Mouse (Mus musculus) kidney, postnatal 4 days (tissue): ENCODE data around the gene Slc25a5.

Experiments
- DNase-seq, 2 experiments: peaks; one replicate each; pipeline ENCODE4 v3.0.0; 2021; ENCODE audit warnings: mixed read lengths in 2 of 2

Gene Slc25a5

DNA sequence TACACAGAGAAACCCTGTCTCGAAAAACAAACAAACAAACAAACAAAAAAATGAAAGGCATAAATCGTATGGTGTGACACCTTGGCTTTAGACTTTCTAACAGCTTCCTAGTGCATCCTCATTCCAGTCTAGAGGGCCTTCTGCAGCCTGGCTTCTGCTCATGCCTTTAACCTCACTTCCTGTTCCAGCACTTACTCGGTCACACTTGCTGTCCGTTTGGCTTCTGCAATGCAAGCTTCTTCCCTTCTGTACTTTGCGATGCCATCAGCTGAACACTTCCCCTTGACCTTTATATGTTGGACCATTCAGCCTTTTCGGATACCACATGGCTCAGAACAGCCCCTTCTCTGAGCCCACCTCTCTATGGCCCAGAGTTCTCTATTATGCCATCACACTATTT lies 46.2 kb downstream of the Slc25a5 start:
- DNase-seq, result no peak

- no peak for DNase-seq
Measured at GRCm38 (mm10) chrX:36843346-36843990, 48.0 kb downstream of the Slc25a5 start.

- no peak for DNase-seq
Measured at GRCm38 (mm10) chrX:36847152-36847551, 51.7 kb downstream of the Slc25a5 start.
